Mouse (Mus musculus) MEL (cell line): ENCODE measurements around the gene Pigp. TPM values are rescaled to one million over a fixed set of nuclear protein-coding genes. Genes with fewer than 3 reads are reported as not detected.

ENCODE experiments used
- polyA plus RNA-seq, 2 experiments: library from polyadenylated mRNA; stranded (reverse) in 1 of 2; unstranded in 1 of 2; fragments of >175 nt in 1 of 2; fragments of >200 nt in 1 of 2; gene quantifications; 2 replicates each; pipeline versions ENCODE4 v1.2.1 to v1.2.4; 2012; ENCODE audit warnings: low replicate concordance in 2 of 2, low read depth in 1 of 2; ENCODE audit not compliant: insufficient read length in 2 of 2, insufficient read depth in 1 of 2, missing spikeins in 1 of 2
- total RNA-seq: library from RNA; depleted of rRNA; stranded (reverse); fragments of 300-350 nt; gene quantifications from 2 replicates; pipeline ENCODE4 v1.2.3, GENCODE M21; 2012; rRNA removed

Pigp gene
- total and polyA plus RNA-seq, 3 experiments: 27.1 to 47.3 TPM; not detected in 1

Other genes starting within 250 kb of the Pigp start
- 2.8 and 3.3 TPM in 2 replicates for gene Hlcs, start 58.3 kb downstream of the Pigp start, total RNA-seq
- 1 to 10 TPM in 1 of 2 experiments, not detected in 1; 6.4 TPM for gene Hlcs, start 58.3 kb downstream of the Pigp start, polyA plus RNA-seq
- 0.10 and 0.35 TPM in 2 replicates for gene Ripply3, start 43.4 kb downstream of the Pigp start, total RNA-seq
- gene Ripply3, start 43.4 kb downstream of the Pigp start, polyA plus RNA-seq: under 1 TPM in 1 of 2 experiments, not detected in 1; 0.18 TPM
- gene Ttc3, start 1.2 kb downstream of the Pigp start, total RNA-seq: 47.5 and 56.9 TPM in 2 replicates
- gene Ttc3, start 1.2 kb downstream of the Pigp start, polyA plus RNA-seq: 100 to 1,000 TPM in 1 of 2 experiments, 10 to 100 TPM in 1; 46.4 to 352 TPM
- 20.9 and 23.2 TPM in 2 replicates for gene Vps26c, start 155.0 kb upstream of the Pigp start, total RNA-seq
- 10 to 100 TPM in 1 of 2 experiments, not detected in 1; 23.7 TPM for gene Vps26c, start 155.0 kb upstream of the Pigp start, polyA plus RNA-seq
- 22.6 and 27.5 TPM in 2 replicates for gene Dyrk1a, start 198.2 kb upstream of the Pigp start, total RNA-seq
- 100 to 1,000 TPM in 1 of 2 experiments, 10 to 100 TPM in 1; 34.7 to 126 TPM for gene Dyrk1a, start 198.2 kb upstream of the Pigp start, polyA plus RNA-seq